Mouse (Mus musculus): Measurements from ENCODE around the gene Dnah3. TPM values are rescaled to one million over a fixed set of nuclear protein-coding genes. Genes with fewer than 3 reads are reported as not detected.

Dnah3 gene
- total RNA-seq, 2 experiments from 2014 or later: 0.07 to 0.15 TPM

DNA sequence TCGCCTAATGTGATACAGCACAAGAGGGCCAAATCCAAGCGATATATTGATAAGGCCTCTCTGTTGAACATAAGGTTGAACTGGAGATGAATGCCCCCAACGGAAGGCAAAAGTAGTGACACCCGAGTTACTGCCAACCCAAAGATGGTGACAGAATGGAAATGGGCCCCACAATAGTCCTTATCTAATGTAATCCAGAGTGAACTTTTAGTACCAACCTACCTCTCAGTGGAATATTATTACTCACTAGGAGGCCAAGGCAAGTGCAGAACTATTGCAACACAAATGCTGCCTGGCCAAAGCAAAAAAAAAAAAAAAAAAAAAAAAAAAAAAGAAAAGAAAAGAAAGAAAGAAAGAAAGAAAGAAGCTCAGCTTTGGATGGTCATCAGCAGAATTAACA is 202.3 kb downstream of the Dnah3 start:
- DNase-seq (ENCODE audit: low spot score in 2 of 2): no peak
- intact Hi-C loops (cut with DNase I): no loop called here

DNA sequence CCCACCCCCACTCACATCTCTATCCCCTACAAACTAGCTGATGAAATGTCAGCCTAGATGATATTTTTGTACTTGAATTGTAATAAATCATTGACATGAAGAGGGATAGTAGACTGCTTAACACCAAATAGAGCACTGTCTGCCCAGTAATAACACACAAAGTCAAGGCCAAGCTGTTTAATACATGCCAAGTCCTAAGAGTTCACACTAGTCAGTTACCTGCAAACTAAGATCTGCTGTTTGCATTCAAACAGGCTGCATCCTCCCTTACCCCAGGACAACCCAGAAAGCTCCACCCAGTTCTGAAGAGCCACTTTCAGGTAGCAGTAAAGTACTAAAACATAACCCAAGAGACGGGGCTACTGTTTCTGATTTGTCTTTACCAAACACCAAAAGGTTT is 202.9 kb downstream of the Dnah3 start:
- intact Hi-C loops (cut with DNase I): no loop called here
- no peak for DNase-seq (ENCODE audit: low spot score in 2 of 2)

DNA sequence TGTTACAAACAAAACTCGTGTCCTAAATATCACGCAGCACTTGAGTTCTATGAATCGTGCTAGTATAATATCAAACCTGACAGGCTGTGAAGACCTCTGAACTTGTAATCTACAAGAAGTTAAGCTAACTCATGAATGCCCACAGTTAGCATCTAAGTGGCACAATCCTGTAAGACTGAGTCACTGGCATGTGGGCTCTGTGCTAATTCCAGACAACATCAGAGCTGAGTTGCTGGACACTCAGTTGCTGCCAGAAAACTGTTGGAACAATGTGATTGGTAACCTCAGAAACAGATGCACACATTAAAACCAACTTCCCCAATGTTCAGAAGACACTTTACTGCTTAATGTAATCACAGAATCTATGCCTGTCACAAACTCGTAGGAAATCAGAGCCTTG is 207.2 kb downstream of the Dnah3 start:
- intact Hi-C loops (cut with DNase I): no loop called here
- DNase-seq (ENCODE audit: low spot score in 2 of 2): no peak

DNA sequence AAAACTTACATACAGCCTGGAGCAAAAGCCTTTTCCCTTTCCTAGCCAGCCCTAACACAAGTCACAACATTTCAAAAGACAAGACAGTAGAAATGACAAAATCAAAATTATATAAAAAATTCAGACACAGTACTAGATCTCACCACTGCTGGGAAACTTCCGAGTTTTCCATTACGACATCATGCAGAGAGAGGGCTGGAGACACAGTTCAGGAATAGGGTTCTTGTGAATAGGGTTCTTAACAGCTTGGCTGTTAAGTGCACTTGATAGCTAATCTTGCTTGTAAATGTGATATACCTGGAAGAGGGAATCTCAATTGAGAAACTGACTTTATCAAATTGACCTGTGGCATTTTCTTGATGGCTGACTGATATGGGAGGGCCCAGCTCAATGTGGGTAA is 213.9 kb downstream of the Dnah3 start:
- intact Hi-C loops (cut with DNase I): no loop called here
- no peak for DNase-seq (ENCODE audit: low spot score in 2 of 2)

DNA sequence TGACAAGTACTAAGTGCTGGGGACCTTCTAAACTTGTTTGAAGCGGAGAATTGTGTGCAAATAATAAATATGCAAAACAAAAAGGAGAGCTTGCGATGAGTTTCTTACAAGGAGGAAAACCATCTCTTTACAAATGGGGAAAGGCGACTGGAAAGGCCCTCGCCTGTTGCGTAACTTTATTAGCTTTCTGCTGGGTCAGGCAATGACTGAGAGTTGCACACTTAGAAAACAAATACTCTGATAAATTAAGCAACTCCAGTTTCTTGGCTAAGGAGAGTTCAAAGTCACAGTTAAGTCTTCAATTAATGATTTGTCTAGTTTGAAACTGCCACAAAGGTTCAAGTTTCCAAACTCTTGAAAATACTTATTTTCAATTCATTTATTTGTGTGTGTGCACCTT is 214.7 kb downstream of the Dnah3 start:
- intact Hi-C loops (cut with DNase I): no loop called here
- DNase-seq (ENCODE audit: low spot score in 2 of 2): no peak

DNA sequence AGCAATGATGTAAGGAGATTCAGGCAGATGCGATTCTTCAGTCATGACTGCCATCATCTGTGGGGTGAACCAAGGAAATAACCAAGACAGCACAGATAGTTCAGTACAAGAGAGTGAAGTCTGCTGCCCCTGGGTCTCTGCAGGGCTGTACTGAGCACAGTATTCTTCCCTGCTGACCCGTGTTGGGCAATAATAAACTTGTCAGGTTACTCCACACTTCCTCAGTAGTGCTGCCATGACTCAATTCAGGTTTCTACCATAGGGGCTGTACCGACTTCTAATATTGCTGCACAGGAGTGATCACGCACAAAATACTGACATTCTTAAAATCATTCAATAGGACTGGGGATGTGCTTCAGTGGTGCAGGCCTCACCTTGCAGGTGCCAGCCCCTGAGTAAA is 215.9 kb downstream of the Dnah3 start:
- intact Hi-C loops (cut with DNase I): no loop called here
- no peak for DNase-seq (ENCODE audit: low spot score in 2 of 2)

DNA sequence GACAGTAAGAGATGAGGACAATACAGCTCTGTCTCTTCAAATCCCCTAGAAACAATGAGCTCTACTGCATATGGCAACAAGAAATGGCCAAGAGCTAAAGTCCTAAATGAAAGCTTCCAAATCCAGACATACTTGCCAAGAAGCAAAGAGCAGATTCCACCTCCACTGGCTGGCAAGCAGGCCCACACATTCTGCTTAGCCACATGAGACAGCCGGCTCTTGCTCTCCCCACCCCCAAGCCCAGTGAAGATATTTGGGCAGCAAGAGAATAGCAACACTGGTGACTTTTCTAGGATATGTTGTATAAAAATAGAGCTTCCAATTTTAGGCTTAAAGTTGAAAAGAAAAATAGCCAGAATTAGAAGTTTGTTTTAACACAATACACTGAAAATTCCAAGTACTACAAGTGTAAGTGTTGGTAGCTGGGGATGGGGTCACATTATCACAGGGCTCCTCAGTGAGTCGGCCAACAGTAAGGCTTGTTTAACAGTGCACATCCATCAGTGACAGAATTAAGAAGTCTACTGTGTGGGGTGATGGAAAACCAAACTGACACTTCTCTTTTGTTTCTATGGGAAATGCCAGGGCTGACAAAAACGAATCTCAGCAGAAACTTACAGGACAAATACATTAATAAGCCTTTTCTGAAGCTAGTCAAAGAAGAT is 219.2 kb downstream of the Dnah3 start:
- DNase-seq (ENCODE audit: low spot score in 2 of 2): peak; percentile 67 to 68
- intact Hi-C loops (cut with DNase I): loop anchor here (2.0 kb wide), 1 partner anchor 19 kb away; the partner anchor contains the start of gene Lyrm1

DNA sequence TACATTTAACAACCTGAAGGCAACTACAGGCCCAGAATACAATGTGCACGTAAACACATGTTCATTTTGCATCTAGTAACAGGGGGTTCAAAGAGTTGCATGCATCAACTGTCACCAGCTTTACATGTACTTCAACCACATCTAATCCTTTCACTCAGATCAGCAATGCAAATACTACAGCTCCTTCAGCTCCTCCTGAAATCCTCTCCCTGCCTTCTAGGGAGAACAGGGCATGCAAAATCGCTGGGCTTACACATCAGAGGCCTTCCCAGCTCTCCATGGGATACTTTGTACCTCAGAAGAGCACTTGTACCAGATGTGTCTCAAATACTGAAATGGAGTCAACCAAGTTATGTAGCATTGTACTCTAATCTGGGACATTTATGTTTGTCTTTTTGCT is 222.0 kb downstream of the Dnah3 start:
- intact Hi-C loops (cut with DNase I): no loop called here

More for the DNA sequence above, 222.0 kb downstream of the Dnah3 start:
- DNase-seq (ENCODE audit: low spot score in 2 of 2): no peak

Other genes with a start within 250 kb of the Dnah3 start
- gene Lyrm1, start 199.4 kb downstream of the Dnah3 start, total RNA-seq (2021): 10 to 100 TPM; 10.9 to 12.9 TPM
- gene Dcun1d3, start 199.0 kb downstream of the Dnah3 start, total RNA-seq (2021): 10 to 100 TPM; 24.4 to 27.0 TPM
- gene Tmem159, start 7.1 kb upstream of the Dnah3 start, total RNA-seq (2021): 10 to 100 TPM; 13.4 to 14.0 TPM
- under 1 TPM; 0.20 to 0.45 TPM for gene Zp2, start 50.0 kb upstream of the Dnah3 start, total RNA-seq (2021)
- gene Anks4b, start 78.6 kb upstream of the Dnah3 start, total RNA-seq (2021): under 1 TPM; 0.22 to 0.54 TPM
- 10 to 100 TPM; 74.8 to 88.4 TPM for gene Crym, start 106.8 kb upstream of the Dnah3 start, total RNA-seq (2021)
- not detected for gene Abca14, start 108.7 kb upstream of the Dnah3 start, total RNA-seq (2021)
- not detected for gene Abca15, start 233.4 kb upstream of the Dnah3 start, total RNA-seq (2021)